Mouse (Mus musculus) intestine, embryonic 16.5 days (tissue): ENCODE data around the gene Pla1a. TPM values are rescaled to one million over a fixed set of nuclear protein-coding genes. Genes with fewer than 3 reads are reported as not detected.

Experiments used
- ATAC-seq: fragments of 200-750 bp; cut with Nextera tagmentation; 2 replicates; pipeline ENCODE4 v1.8.0; 2017; ENCODE audit warnings: moderate TSS enrichment, moderate library complexity
- H3K27ac ChIP-seq: fragments of 300-500 bp; sonication (generic); 2 replicates; pipeline ENCODE4 v1.5.1; 2014; ENCODE audit warnings: mild to moderate bottlenecking, low read length
- H3K27me3 ChIP-seq: fragments of 300-500 bp; sonication (generic); replicated peaks from 2 replicates; pipeline ENCODE4 v1.6.1; 2014; ENCODE audit warnings: low read length, control low read depth, mixed read lengths; ENCODE audit not compliant: control insufficient read depth, insufficient read depth
- H3K36me3 ChIP-seq: fragments of 300-500 bp; sonication (generic); 2 replicates; pipeline ENCODE4 v1.6.1; 2014; ENCODE audit warnings: low read length, control low read depth; ENCODE audit not compliant: control insufficient read depth, insufficient read depth
- H3K4me1 ChIP-seq: fragments of 300-500 bp; sonication (generic); 2 replicates; pipeline ENCODE4 v1.6.1; 2014; ENCODE audit warnings: low read length, control low read depth, mixed read lengths; ENCODE audit not compliant: control insufficient read depth, insufficient read depth
- H3K4me2 ChIP-seq: fragments of 300-500 bp; sonication (generic); 2 replicates; pipeline ENCODE4 v1.6.1; 2014; ENCODE audit warnings: low read depth, low read length, control low read depth
- H3K4me3 ChIP-seq: fragments of 300-500 bp; sonication (generic); 2 replicates; pipeline ENCODE4 v1.5.1; 2014; ENCODE audit warnings: mild to moderate bottlenecking, low read length
- H3K9ac ChIP-seq: fragments of 300-500 bp; sonication (generic); 2 replicates; pipeline ENCODE4 v1.6.1; 2014; ENCODE audit warnings: low read depth, low read length
- H3K9me3 ChIP-seq: fragments of 300-500 bp; sonication (generic); 2 replicates; pipeline ENCODE4 v1.6.1; 2016; ENCODE audit warnings: low read length, control low read depth; ENCODE audit not compliant: control insufficient read depth
- WGBS: fragments of 180-500 bp; shearing (Covaris S2); extraction: QIAGEN DNeasy Blood & Tissue Kit; methylation state at CpG from one replicate; pipeline ENCODE4 v1.1.7; 2014; 5-methylcytosine and 5-hydroxymethylcytosine counted together
- polyA plus RNA-seq: library from polyadenylated mRNA; unstranded; fragments of >200 nt; fragmentation: Nextera tagmentation; extraction: Ambion mirVana; gene quantifications from 2 replicates; pipeline ENCODE4 v1.2.1, GENCODE M21; 2015

Pla1a gene
- polyA plus RNA-seq, 1 experiment from 2014 or later = 1.9 TPM

DNA sequence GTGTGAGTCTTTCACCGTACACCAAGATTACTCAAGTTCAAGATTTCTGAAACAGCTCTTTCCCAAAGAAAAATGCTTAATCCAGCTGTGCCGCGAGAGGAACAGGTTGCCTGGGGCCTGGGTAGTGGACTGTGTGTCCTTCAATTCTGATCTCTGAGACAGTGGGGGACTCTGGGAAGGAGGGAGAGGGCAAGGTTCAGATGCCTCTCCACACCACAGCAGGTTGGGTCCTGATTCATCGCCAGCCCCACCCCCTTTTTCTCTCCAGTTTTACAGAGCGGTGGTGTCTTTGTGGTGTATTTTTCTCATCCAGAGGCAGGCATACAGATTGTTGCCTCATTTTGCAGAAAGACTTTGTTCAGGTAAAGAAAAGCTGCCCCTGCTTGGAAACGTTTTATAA lies 34.7 kb downstream of the Pla1a start:
- Histone ChIP-seq H3K27ac (no peak overlapping the region), H3K27me3 (no peaks in the 10 kb centered on the region), H3K4me3 (no peak overlapping the region), H3K4me2 (no peak overlapping the region), H3K9me3 (no peaks in the 10 kb centered on the region), H3K9ac (no peak overlapping the region), H3K4me1 (peaks cover 11% of the 10 kb centered on the region; the same call in 1 of the 2 replicates), H3K36me3 (no peaks in the 10 kb centered on the region)
- WGBS = 75% methylated on average over 6 of the region's 6 CpGs
- peak; percentile 67 for ATAC-seq

DNA sequence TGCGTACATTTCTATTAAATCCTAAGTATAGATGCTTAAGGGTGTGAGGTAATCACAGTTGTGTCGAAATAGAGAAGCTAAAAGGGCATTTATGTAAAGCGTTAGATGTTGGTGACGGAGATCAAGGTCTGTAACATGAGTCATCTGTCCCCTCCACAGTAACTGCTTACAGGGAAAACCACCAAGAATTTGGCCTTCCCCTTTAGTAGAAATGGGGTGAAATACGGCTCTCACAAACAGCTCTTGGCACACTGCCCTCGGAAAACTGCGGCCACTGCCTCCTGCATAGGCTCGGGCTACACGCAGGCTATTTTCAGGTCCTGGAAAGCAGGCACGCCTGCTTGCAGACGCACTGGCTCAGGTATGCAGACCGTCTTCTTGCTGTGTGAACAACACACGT lies 36.8 kb downstream of the Pla1a start:
- Histone ChIP-seq H3K9me3 (no peaks in the 10 kb centered on the region), H3K27ac (no peak overlapping the region), H3K9ac (no peak overlapping the region), H3K4me2 (no peak overlapping the region), H3K36me3 (no peaks in the 10 kb centered on the region), H3K4me1 (peaks cover 11% of the 10 kb centered on the region; the same call in 1 of the 2 replicates), H3K4me3 (no peak overlapping the region), H3K27me3 (no peaks in the 10 kb centered on the region)
- WGBS = 40% methylated on average over 13 of the region's 13 CpGs
- ATAC-seq = 0 out of 2 replicates have a peak, but pooled peaks have one; percentile 26

DNA sequence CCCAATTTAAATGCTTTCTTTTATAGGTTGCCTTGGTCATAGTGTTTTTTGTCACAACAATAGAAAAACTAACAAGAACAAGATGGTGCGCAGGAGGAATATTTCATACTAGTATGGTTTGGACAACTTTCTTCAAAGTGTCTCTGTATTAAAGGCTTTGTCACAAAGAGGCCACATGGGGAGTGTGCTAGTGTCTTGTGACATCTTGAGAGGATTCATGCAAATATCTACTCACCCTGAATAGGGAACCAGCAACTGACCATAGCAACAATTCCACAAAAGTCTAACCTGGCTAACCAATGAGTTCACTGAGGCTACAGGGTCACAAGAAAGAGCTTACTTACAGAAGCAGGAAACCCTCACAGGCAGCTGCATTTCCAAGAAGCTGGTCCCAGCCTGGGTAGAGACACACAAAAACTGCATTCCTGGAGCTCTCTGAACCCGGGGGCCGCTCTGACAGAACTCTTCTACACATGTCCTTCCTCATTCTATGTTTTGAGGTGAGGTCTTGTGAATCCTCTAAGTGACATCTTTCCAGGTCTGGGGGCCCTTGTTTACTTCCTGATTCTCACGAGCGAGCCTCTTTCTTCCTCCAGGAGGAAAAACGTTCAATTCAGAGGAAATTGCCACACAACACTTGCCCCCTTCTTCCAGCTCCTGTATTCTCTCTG lies 37.8 kb downstream of the Pla1a start:
- WGBS = 69% methylated on average over 6 of the region's 6 CpGs
- H3K4me3 ChIP-seq = no peak overlapping the region
- no peak overlapping the region for H3K9ac ChIP-seq
- H3K27ac ChIP-seq = no peak overlapping the region
- no peaks in the 10 kb centered on the region for H3K27me3 ChIP-seq
- H3K4me1 ChIP-seq = peaks cover 9% of the 10 kb centered on the region; the same call in 1 of the 2 replicates
- no peak for ATAC-seq
- H3K9me3 ChIP-seq = no peaks in the 10 kb centered on the region
- no peaks in the 10 kb centered on the region for H3K36me3 ChIP-seq
- H3K4me2 ChIP-seq = no peak overlapping the region

DNA sequence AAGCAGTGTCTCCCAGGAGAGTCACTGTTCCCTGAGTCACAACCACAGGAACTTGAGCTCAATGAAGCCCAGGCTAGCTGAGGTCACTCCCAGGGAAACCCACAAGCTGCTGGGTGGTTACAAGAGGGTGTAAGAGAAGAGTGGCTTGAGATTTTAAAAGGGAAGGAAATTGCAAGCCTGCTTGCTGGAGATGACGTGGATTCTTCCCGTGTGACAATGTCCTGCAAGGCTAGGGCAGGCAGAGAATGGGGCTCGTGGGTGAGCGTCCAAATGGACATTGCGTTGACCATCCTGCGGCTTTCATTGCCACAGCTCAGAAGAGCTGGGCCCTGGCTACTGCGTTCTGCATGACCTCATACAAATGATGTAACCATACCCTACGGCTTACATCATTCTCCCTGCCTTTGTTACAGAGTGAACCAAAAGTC lies 38.7 kb downstream of the Pla1a start:
- Histone ChIP-seq H3K9ac (no peak overlapping the region), H3K9me3 (no peaks in the 10 kb centered on the region), H3K27ac (no peak overlapping the region), H3K4me1 (peaks cover 3% of the 10 kb centered on the region; the same call in 1 of the 2 replicates), H3K36me3 (no peaks in the 10 kb centered on the region), H3K4me3 (no peak overlapping the region), H3K4me2 (no peak overlapping the region), H3K27me3 (no peaks in the 10 kb centered on the region)
- ATAC-seq = no peak
- 88% methylated on average over 8 of the region's 8 CpGs for WGBS

DNA sequence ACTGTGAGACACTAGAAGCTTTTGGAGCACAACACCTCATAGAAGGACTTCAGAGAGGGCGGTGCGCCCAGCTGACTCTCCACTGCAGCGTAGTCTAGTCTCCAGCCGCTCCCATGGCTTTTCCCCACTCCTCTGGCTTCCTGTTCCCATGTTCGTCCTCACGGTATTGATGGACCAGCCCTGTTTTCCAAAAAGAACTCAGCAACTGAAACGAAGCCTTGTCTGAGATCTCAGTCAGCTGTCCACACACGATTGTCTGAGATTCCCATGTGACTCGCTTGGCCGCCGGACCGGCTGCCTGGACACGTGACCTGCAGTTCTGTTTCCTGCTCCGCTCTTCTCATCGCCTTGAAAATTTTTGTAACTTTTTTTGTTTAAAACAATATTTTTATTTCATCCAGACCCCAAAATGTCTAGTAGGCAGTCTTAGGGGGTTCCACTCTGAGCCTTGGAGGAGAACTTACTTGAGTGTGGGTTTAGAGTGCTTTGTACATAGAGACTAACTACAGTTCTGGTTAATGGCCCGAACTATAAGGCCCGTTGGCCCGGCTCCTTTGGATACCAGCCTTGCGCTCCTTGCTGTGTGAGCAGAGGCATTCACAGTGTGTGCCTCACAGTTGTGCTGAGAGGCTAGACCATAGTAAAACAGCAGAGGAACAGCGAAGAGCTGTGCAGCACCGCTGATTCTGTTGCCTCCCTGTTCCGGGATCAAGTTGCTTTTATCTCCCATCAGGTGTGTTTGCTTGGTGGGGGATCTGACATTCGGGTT lies 40.6 kb downstream of the Pla1a start:
- Histone ChIP-seq H3K36me3 (no peaks in the 10 kb centered on the region), H3K27me3 (no peaks in the 10 kb centered on the region), H3K9me3 (no peaks in the 10 kb centered on the region), H3K4me3 (no peak overlapping the region), H3K9ac (no peak overlapping the region), H3K4me1 (peaks cover 3% of the 10 kb centered on the region; the same call in 1 of the 2 replicates), H3K4me2 (no peak overlapping the region), H3K27ac (no peak overlapping the region)
- no peak for ATAC-seq
- 79% methylated on average over 23 of the region's 23 CpGs for WGBS

DNA sequence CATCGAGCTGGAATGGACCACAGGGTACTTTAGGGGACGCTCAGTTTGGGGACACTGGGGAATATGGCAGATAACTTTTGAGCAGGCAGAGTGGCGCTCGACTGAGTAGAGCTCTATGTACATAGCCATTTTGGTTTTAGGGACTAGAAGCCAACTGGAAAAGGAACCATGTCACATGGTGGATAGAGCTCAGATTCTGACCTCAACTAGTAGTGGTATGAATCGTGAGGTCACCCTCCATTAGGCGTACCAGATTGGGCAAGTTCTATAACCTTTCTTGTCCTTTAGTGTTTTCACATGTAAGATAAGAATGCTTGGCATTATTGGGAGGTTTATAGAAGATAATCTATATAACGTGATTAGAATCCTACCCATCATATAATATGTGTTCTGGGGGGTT lies 42.6 kb downstream of the Pla1a start:
- Histone ChIP-seq H3K27ac (no peak overlapping the region), H3K9me3 (no peaks in the 10 kb centered on the region), H3K27me3 (no peaks in the 10 kb centered on the region), H3K36me3 (no peaks in the 10 kb centered on the region), H3K4me2 (no peak overlapping the region), H3K4me3 (no peak overlapping the region), H3K4me1 (no peaks in the 10 kb centered on the region), H3K9ac (no peak overlapping the region)
- no peak for ATAC-seq
- 89% methylated on average over 7 of the region's 7 CpGs for WGBS

DNA sequence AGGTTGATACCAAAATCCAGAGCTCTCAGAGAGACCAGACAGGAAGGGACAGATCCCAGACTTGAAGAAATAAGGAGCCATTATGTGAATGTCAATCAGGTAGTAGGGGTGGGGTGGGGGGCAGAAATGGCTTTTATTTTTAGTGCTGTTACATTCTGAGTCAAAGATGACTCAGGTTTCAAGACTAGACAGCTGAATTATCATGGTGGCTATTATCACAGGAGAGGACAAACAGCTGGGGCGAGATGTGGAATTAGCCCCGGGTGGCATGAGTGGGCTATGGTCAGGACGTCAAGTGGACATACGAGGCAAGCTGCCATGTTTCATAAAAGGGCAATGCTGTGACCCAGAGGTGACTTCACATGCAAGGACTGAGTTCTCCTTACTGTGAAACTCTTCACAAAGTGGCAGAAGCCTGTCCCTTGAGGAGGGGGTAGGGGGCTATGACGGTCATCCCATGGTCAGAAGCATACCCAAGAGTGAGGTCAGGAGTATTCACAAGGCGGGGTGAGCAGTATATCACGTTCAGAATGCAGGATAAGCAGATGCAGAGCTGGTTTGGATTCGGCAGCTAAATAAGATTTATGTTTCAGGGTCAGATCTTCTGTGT lies 43.6 kb downstream of the Pla1a start:
- H3K36me3 ChIP-seq = no peaks in the 10 kb centered on the region
- no peak overlapping the region for H3K9ac ChIP-seq
- H3K4me2 ChIP-seq = no peak overlapping the region
- H3K9me3 ChIP-seq = no peaks in the 10 kb centered on the region
- no peaks in the 10 kb centered on the region for H3K4me1 ChIP-seq
- no peaks in the 10 kb centered on the region for H3K27me3 ChIP-seq
- no peak overlapping the region for H3K4me3 ChIP-seq
- H3K27ac ChIP-seq = no peak overlapping the region
- ATAC-seq = no peak
- 80% methylated on average over 8 of the region's 8 CpGs for WGBS

DNA sequence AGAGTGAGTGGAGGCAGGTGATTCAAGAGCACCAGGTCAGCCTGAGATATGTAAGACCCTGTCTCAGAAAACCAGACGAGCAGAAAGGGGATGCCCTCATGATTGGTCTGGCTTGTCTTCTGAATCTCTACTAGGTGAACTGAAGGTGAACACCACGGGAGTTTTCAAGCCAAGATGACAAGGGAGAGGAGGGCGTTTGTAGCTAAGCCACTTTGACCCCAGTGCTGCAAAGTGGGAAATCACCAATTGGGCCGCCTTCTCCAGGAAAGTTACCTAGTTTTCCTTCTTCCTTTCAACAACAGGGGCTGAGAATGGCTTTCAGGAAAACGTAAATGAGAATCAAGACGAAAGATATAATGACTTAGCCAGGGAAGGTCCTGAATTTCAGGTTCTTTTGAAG lies 44.2 kb downstream of the Pla1a start:
- no peak overlapping the region for H3K27ac ChIP-seq
- no peaks in the 10 kb centered on the region for H3K4me1 ChIP-seq
- H3K9me3 ChIP-seq = no peaks in the 10 kb centered on the region
- no peak overlapping the region for H3K9ac ChIP-seq
- no peak overlapping the region for H3K4me2 ChIP-seq
- no peaks in the 10 kb centered on the region for H3K27me3 ChIP-seq
- ATAC-seq = no peak
- H3K36me3 ChIP-seq = no peaks in the 10 kb centered on the region
- no peak overlapping the region for H3K4me3 ChIP-seq
- 80% methylated on average over 6 of the region's 6 CpGs for WGBS

DNA sequence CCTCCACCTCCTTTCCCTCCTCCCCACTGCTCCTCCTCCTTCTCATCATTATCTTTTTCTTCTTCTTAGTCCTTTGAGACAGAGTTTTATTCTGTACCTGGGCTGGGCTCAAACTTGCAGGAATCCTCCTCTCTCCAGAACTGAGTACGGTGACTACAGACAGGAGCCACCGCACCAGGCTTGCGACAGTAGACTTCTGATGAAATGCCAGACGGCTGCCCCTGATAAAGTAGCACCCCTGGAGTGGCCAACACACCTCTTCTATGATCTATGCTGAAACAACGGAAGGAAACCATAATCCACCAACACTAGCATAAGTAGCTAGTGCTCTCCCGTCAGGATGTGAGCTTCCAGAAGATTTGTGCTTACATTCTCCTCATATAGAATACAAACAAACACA lies 45.6 kb downstream of the Pla1a start:
- no peak overlapping the region for H3K9ac ChIP-seq
- H3K27ac ChIP-seq = no peak overlapping the region
- no peaks in the 10 kb centered on the region for H3K27me3 ChIP-seq
- H3K36me3 ChIP-seq = no peaks in the 10 kb centered on the region
- WGBS = 83% methylated on average over 6 of the region's 6 CpGs
- no peaks in the 10 kb centered on the region for H3K9me3 ChIP-seq
- no peaks in the 10 kb centered on the region for H3K4me1 ChIP-seq
- H3K4me2 ChIP-seq = no peak overlapping the region
- ATAC-seq = no peak
- no peak overlapping the region for H3K4me3 ChIP-seq
